Mouse (Mus musculus) stomach, embryonic 16.5 days (tissue): ENCODE data around the gene Chrna7. TPM values are rescaled to one million over a fixed set of nuclear protein-coding genes. Genes with fewer than 3 reads are reported as not detected.

Experiments
- ATAC-seq: fragments of 200-750 bp; cut with Nextera tagmentation; 2 replicates; pipeline ENCODE4 v1.8.0; 2017; ENCODE audit warnings: moderate number of reproducible peaks, moderate TSS enrichment; ENCODE audit not compliant: insufficient read depth, low FRiP score
- H3K27ac ChIP-seq: fragments of 300-500 bp; sonication (generic); 2 replicates; pipeline ENCODE4 v1.5.1; 2014; ENCODE audit warnings: low read length
- H3K27me3 ChIP-seq: fragments of 300-500 bp; sonication (generic); 2 replicates; pipeline ENCODE4 v1.6.1; 2014; ENCODE audit warnings: low read length, control low read depth, mixed read lengths; ENCODE audit not compliant: control insufficient read depth, insufficient read depth
- H3K36me3 ChIP-seq: fragments of 300-500 bp; sonication (generic); 2 replicates; pipeline ENCODE4 v1.6.1; 2014; ENCODE audit warnings: low read length; ENCODE audit not compliant: control insufficient read depth, insufficient read depth
- H3K4me1 ChIP-seq: fragments of 300-500 bp; sonication (generic); 2 replicates; pipeline ENCODE4 v1.6.1; 2014; ENCODE audit warnings: low read length, control low read depth, mixed read lengths; ENCODE audit not compliant: control insufficient read depth, insufficient read depth
- H3K4me2 ChIP-seq: fragments of 300-500 bp; sonication (generic); 2 replicates; pipeline ENCODE4 v1.6.1; 2014; ENCODE audit warnings: low read depth, low read length, mixed read lengths
- H3K4me3 ChIP-seq: fragments of 300-500 bp; sonication (generic); replicated peaks from 2 replicates; pipeline ENCODE4 v1.5.1; 2014; ENCODE audit warnings: mild to moderate bottlenecking, low read length
- H3K9ac ChIP-seq: fragments of 300-500 bp; sonication (generic); 2 replicates; pipeline ENCODE4 v1.6.1; 2014; ENCODE audit warnings: low read length
- H3K9me3 ChIP-seq: fragments of 300-500 bp; sonication (generic); replicated peaks from 2 replicates; pipeline ENCODE4 v1.6.1; 2016; ENCODE audit warnings: low read length, control low read depth; ENCODE audit not compliant: control insufficient read depth
- WGBS: fragments of 180-500 bp; shearing (Covaris S2); extraction: QIAGEN DNeasy Blood & Tissue Kit; methylation state at CpG from one replicate; pipeline ENCODE4 v1.1.7; 2014; 5-methylcytosine and 5-hydroxymethylcytosine counted together
- polyA plus RNA-seq: library from polyadenylated mRNA; unstranded; fragments of >200 nt; fragmentation: Nextera tagmentation; extraction: Ambion mirVana; gene quantifications from 2 replicates; pipeline ENCODE4 v1.2.1, GENCODE M21; 2015

Chrna7 gene
- polyA plus RNA-seq, 1 experiment from 2014 or later = 2.4 TPM

GRCm38 (mm10) chr7:63113252-63113651 is 99.1 kb downstream of the Chrna7 start:
- H3K4me3 ChIP-seq = no peak overlapping the region
- H3K27me3 ChIP-seq = no peaks in the 10 kb centered on the region
- no peaks in the 10 kb centered on the region for H3K9me3 ChIP-seq
- H3K27ac ChIP-seq = no peak overlapping the region
- no peak overlapping the region for H3K9ac ChIP-seq
- H3K4me2 ChIP-seq = no peak overlapping the region
- no peak for ATAC-seq
- no peaks in the 10 kb centered on the region for H3K36me3 ChIP-seq
- H3K4me1 ChIP-seq = no peaks in the 10 kb centered on the region
- WGBS = 86% methylated on average over 2 of the region's 2 CpGs

- H3K4me2 ChIP-seq = no peak overlapping the region
- H3K4me1 ChIP-seq = no peaks in the 10 kb centered on the region
- 50% methylated on average over 4 of the region's 4 CpGs for WGBS
- no peaks in the 10 kb centered on the region for H3K27me3 ChIP-seq
- H3K27ac ChIP-seq = no peak overlapping the region
- H3K9ac ChIP-seq = no peak overlapping the region
- no peak overlapping the region for H3K4me3 ChIP-seq
- ATAC-seq = no peak
- no peaks in the 10 kb centered on the region for H3K36me3 ChIP-seq
- no peaks in the 10 kb centered on the region for H3K9me3 ChIP-seq
Observed at GRCm38 (mm10) chr7:63109348-63109747, 103.0 kb downstream of the Chrna7 start.

GRCm38 (mm10) chr7:63085954-63086353 is 126.4 kb downstream of the Chrna7 start:
- Histone ChIP-seq H3K27me3 (no peaks in the 10 kb centered on the region), H3K27ac (no peak overlapping the region), H3K4me3 (no peak overlapping the region), H3K36me3 (no peaks in the 10 kb centered on the region), H3K4me1 (no peaks in the 10 kb centered on the region), H3K4me2 (no peak overlapping the region), H3K9me3 (no peaks in the 10 kb centered on the region), H3K9ac (no peak overlapping the region)
- ATAC-seq = no peak
- WGBS = 82% methylated on average over 4 of the region's 4 CpGs

- H3K9me3 ChIP-seq = no peaks in the 10 kb centered on the region
- H3K4me3 ChIP-seq = no peak overlapping the region
- H3K9ac ChIP-seq = no peak overlapping the region
- H3K4me2 ChIP-seq = no peak overlapping the region
- H3K27me3 ChIP-seq = no peaks in the 10 kb centered on the region
- H3K36me3 ChIP-seq = no peaks in the 10 kb centered on the region
- 0% methylated on average over 1 of the region's 1 CpGs for WGBS
- ATAC-seq = no peak
- no peak overlapping the region for H3K27ac ChIP-seq
- H3K4me1 ChIP-seq = no peaks in the 10 kb centered on the region
Observed at GRCm38 (mm10) chr7:63084351-63085003, 127.9 kb downstream of the Chrna7 start.

- no peaks in the 10 kb centered on the region for H3K9me3 ChIP-seq
- H3K27me3 ChIP-seq = no peaks in the 10 kb centered on the region
- H3K4me2 ChIP-seq = no peak overlapping the region
- H3K4me3 ChIP-seq = no peak overlapping the region
- H3K4me1 ChIP-seq = no peaks in the 10 kb centered on the region
- no peak for ATAC-seq
- 72% methylated on average over 2 of the region's 2 CpGs for WGBS
- no peak overlapping the region for H3K27ac ChIP-seq
- no peaks in the 10 kb centered on the region for H3K36me3 ChIP-seq
- H3K9ac ChIP-seq = no peak overlapping the region
Observed at GRCm38 (mm10) chr7:63060996-63061395, 151.4 kb downstream of the Chrna7 start.

Other genes starting within 250 kb of the Chrna7 start
- 0.09 and 0.19 TPM in 2 replicates for gene Otud7a, start 232.2 kb upstream of the Chrna7 start, polyA plus RNA-seq